Mouse (Mus musculus): ENCODE results near the gene Suclg2. TPM values are rescaled to one million over a fixed set of nuclear protein-coding genes. Genes with fewer than 3 reads are reported as not detected.

Suclg2 gene
- total RNA-seq, 2 experiments from 2014 or later: 103 to 106 TPM

DNA sequence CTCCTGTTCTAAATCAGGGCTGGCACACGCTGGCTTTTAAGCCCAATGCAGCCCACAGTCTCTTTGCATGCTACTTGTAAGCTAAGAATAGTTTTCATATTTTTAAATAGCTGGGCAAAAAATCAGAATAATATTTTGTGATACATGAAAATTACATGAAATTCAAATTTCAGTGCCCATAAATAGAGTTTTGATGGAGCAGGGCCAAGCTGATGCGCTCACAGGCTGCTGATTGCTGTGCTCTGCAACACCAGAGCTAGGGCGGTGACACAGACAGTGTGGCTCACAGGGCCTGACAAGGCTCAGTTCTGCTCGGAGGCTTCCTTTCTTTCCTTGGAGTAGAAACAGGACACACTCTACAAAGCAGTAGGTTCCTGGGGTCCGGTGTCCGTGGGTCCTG, 232.8 kb downstream of the Suclg2 start:
- intact Hi-C loops (cut with DNase I): loop anchor here (10.0 kb wide), 1 partner anchor 1519 kb away; no protein-coding TSS in a partner anchor
- DNase-seq: no peak

DNA sequence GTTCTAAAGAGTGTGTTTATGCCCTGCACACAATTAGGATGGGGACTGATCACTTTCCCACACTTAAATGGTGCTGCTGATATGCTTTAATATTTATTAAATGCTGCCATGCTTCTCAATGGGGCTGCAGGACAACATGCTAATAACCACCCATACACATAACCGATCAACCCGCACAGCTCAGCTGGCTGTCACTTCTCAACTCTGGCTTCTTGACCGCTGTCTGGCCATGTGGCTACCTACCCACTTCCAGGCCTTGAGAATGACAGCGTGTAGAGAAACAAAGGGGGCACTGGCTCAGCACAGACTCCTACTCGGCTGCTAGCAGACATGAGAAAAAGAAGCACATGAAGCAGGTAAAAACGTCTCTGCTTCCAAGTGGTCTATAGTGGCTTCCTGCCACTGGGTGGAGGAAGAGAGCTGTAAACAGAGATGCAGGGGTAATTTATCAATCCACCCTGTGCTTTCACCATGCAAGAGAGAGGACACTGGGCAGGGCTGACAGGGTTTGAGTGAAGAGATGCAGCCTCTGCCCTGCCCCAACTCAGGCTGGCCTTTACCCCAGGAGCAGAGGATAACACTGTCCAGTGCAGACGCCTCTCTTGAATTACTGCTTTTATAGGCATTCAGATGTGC, 234.3 kb downstream of the Suclg2 start:
- intact Hi-C loops (cut with DNase I): loop anchor here (10.0 kb wide), 1 partner anchor 1520 kb away; no protein-coding TSS in a partner anchor
- peak; percentile 19 to 42 for DNase-seq

DNA sequence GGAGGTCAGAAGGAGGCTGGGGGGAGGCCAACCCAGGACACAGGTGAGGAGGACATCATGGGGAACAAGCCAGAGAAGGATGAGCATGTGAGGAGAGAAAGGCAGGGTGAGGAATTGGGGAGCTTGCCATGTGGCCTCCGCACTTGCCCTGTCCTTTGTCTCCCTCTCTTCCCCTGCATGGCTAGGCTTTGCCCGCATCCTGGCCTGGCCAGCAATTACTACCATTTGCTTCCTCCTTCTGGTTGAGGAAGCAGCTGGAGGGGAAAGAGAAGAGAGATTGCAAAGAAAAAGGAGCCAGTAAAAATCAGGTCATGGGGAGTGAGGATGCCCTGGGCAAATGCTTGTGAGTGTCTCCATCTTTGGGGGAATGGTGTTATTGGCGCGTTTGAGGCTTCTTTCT, 234.9 kb downstream of the Suclg2 start:
- DNase-seq: no peak
- intact Hi-C loops (cut with DNase I): loop anchor here (10.0 kb wide), 1 partner anchor 1521 kb away; no protein-coding TSS in a partner anchor

DNA sequence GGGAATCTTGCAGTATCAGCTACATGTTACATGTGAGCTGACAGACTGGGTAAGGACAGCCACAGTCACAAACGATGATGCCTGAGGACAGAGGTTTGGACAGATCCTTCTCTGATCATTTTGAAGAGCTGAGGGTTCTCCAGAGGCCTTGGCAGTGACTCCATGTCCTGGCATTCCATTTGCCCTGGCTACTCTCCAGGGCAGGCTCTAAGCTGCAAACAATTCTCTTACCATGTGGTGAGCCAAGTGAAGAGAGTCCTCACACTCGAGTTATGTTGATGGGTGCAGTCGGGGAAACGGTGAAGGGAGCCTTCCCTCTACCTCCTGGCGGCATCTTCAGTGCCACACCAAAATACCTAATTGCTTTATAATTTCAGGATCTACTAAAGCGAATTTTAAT, 235.5 kb downstream of the Suclg2 start:
- intact Hi-C loops (cut with DNase I): loop anchor here (10.0 kb wide), 1 partner anchor 1522 kb away; no protein-coding TSS in a partner anchor
- peak; percentile 46 to 62 for DNase-seq

DNA sequence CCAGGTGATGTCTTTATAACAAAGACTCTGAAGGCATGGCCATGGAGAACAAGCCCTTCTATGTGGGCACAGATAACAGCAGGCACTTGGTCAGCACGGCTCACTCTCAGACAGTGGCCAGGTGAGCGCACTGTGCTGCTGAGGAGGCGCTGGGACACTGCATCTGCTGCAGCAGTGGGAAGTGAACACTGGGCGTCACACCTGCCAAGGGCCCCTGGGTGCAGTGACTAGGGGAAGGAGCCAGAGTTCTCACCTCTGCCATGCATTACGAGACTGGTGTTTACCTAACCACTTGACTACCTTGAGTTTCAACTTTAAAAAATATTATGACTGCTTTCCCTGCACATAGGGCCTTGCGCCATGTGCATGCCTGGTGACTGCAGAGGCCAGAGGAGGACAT, 238.8 kb downstream of the Suclg2 start:
- intact Hi-C loops (cut with DNase I): loop anchor here (10.0 kb wide), 1 partner anchor 1525 kb away; no protein-coding TSS in a partner anchor
- DNase-seq: no peak

DNA sequence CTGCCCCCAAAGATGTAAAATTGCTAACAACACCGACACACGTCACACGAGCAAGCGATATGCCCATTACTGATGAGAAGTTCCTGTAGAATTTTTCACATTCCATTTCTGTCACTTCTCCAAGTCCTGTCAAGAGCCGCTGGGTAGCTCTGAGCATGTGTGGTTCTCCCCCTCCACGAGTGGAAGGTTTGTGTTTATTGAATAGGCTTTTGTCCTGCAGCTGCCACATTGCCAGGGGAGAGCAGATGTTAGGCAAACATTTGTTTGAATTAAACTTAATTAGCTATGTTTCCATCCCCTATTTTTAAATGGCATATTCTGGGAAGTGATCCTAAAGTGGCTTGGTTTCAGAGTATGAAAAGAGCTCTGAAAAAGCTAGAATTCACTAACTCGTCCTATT, 249.1 kb downstream of the Suclg2 start:
- intact Hi-C loops (cut with DNase I): no loop called here
- no peak for DNase-seq

DNA sequence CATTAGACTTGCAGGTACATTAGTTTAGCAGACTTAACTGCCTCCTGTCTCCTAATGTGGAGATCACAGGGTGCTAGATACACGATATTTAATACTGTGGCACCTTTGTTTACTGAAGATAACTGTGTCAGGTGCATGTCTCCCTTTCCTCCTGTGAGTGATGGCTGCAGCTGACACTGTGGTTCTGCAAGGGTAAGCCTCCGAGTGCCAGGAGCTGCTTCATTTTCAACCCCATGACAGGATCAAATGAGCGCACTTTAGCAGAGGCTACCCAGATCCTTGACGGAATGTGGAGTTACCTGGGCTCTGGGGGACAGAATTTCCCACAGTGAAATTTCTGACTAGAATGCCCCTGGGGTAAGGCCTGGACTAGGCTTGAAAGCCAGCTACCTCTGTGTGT, 253.3 kb downstream of the Suclg2 start:
- intact Hi-C loops (cut with DNase I): no loop called here
- DNase-seq: no peak

DNA sequence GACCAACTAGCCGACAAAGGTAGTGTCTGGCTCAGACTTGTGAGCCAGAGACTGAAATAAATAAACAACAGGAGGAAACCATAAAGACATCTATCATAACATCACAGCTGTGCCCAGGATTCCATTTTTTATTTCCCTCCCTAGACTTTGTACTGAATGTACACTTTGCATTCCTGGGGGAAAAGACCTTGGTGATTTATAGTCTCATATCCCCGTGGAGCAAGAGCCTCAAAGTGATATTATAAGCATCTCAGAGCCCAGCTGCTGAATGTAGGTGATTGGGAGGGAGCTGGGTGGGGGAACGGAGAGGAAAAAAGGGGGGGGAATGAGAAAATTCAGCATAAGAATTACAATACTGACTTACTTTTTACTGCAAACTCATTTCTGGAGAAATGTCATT, 259.2 kb downstream of the Suclg2 start:
- intact Hi-C loops (cut with DNase I): no loop called here
- DNase-seq: no peak

DNA sequence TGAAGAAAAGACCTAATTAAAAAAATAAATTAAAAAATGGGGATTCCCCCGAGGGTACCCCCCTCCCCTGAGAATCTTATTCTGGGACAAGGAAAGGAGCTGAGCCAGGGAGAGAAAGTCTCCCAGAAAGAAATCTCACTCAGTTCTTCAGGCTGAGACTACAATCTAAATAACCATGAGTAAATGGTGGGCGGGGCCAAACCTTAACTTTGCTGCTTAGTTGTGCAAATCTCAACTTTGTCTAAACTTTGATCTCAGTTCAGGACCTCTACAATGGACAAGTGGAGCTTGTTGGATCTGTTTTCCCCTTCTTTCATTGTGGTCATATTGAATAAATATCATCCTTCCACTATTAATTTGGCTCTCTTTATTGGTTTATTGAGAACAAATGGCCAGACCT, 272.4 kb downstream of the Suclg2 start:
- DNase-seq: no peak
- intact Hi-C loops (cut with DNase I): no loop called here

DNA sequence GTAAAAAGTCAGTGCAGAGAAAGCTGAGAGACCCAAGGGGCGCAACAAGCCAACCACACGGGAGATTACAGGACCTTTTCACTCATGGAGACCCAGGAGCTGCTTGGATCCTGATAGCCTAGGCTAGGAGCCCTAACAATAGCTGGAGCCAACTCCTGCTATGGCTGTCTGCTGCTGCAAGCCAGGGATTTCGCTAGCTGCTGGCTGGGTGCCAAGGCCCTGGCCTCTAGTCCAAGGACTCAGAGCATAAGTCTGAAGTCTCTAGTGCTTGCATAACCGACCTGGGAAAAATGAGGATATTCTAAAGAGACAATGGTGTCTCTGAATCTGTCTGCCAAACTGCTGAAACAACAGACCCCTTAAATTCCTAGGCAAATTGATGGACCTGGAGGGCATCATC, 273.6 kb downstream of the Suclg2 start:
- intact Hi-C loops (cut with DNase I): no loop called here
- DNase-seq: peak; percentile 63 to 65

All from heart, postnatal 14 days (tissue).